Mouse (Mus musculus): ENCODE results near the gene Rabep2.
"Not testable (repeated sequence)": the region's sequence is repeated elsewhere in the genome, so short reads cannot be mapped to it uniquely, and the experiment has no call there.

Rabep2 gene

DNA sequence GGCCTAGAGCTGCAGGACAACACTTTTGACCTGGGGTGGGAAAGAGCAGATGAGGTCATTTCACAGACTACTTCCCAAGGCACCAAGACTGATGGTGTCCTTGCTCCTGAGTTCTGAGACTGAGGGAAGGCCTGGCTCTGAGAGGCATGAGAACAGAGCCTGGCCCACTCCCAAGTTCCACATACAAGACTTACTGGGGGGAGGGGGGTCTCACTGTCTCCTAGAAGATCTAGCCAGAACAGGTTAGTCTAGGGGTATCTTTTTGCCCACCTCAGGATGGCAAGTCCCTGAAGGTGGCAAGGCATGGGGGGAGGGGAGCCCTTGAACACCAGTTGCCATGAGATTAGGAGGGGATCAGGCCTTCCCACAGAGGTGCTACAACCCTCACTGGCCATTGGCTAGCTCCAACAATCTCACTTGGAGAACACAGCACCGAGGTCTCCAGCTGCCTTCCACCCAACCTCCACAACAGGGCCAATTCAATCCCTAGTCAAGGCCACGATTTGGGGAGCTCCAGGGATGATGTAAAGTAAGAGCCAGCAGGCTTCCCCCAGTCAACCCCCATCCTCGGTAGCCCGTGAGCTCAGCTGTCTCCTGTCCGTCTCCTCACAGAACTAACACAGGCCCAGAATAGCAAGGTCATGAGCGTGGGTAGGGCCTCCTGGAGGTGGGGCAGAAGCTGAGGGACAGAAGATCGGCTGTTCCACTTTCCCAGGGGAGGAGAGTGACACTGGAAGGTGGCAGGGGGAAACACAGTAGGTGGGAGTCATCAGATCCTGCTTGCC is 36.9 kb downstream of the Rabep2 start:
- DNase-seq: peak in 1 of 2 experiments; percentile 15

DNA sequence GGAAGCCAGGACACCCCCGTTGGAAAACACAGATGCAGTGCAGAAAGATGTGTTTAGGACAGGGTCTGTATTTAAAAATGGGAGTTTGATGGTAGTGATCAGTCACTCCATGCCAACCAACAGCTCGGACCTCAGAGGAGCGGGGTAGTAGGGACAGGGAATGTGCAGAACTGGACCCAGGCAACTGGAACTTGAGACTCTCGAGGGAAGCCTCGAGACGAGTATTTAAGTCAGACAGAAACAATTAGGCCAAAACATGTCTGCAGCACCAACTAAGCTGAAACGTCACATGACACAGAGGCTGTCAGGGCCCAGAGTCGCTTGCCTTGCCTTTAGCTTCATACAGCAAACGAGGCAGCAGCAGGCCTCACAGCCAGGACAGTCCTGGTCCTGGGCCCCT is 37.6 kb downstream of the Rabep2 start:
- DNase-seq: no peak

DNA sequence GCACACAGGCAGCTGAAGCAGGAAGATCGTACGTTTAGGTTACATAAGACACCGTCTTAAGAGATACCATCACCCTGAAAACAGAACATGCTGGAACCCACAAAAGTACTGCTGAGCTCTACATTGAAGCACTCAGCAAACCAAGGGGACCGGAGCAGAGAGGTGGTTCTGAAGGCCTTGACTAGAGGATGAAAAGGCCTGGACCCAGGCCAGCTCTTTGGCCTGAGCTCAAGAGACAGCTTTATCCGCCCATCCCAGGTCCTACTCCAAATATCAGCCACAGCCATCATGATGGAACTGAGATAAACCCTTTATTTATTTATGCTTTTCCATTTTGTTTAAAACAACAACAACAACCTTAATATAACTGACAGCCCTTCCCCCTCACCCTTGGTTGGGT is 38.1 kb downstream of the Rabep2 start:
- no peak for DNase-seq

DNA sequence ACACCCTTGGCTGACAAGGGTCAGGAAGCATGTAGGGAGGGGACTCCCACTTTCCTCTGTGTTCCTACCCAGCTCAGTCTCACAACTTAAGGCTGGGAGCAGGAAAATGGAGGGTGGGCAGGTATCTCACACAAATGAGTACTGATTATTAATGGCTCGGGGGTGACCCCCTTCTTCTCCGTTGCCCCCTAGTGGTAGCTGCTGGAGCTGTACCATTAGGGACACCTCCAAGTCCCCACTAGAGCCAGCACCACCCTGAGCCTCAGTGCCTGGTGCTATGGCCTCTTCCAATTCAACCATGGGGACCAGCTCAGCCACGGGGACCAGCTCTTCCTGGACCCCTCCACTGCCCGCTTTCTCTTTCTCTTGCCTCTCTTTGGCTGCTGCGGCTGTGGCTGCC is 38.7 kb downstream of the Rabep2 start:
- DNase-seq: peak in 1 of 2 experiments; percentile 44

DNA sequence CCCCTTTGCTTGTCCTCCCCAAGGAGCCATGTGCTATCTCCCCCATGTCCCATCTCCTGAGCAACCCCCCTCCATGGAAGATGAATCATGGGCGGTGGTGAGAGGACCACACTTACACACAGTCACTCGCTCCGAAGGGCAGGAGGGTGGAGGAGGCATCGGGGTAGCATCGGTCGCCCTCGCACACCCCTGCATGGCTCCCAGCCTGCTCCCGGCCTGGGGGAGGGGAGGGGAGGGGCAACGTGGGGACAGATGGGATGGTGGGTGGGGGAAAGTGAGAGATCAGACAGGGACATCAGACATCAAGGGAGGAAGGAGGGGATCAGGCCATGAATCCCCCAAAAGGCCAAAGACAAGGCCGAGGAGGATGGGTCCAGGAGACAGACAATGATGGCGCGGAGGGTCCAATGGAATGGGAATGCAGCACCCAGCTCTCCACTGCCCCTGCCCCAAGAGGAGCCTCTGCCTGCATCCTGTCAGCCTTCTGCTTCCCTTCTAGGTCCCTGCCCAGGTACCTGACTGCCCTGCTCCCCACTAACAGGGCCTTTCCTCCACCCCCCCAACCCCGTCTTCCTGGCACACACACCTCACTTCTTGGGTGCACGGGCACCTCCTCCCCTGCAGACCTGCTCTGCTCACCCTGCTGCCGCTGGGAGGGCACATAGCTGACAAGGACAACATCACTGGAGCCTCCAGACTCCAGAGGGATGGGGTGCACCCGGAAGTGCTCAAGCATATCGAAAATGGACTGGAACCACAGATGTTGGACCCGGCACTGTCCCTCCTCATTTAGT is 39.5 kb downstream of the Rabep2 start:
- no peak for DNase-seq

DNA sequence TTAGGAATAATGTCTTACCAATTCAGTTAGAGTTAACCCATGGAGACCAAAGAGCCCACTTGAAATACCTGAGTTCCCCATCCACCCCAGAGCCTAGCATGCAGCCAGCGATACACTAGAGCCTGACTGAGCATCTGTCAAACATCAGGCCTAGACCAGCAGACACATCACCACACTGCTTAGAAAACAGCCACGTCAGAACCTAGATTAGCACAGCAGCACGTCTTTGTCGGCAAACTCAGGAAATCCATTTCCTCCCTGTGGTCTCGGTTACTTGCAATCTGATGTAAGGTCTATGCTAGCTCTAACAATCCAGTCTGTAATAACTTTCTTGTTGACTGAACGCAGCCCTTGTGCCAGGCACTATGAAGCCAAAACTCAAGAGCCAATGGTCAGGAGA is 41.5 kb downstream of the Rabep2 start:
- no peak for DNase-seq

DNA sequence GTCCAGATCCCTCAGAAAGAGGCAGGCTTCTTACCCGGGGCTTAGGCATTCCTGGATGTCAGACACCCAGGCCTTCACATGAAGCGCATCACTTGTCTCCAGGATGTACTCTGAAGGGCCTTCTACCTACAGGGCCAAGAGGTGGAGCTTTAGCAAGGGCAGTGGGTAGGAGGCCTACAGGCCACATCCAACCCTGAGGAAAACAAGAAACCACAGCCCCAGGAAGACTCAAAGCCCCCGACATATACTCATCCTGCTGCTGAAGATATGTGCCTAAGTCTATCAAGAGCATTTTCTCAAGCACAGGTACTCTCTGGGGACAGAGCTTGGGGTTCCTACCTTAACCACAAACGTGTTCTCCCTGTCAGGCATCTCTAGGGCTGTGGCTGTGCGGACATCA is 42.8 kb downstream of the Rabep2 start:
- DNase-seq: no peak

DNA sequence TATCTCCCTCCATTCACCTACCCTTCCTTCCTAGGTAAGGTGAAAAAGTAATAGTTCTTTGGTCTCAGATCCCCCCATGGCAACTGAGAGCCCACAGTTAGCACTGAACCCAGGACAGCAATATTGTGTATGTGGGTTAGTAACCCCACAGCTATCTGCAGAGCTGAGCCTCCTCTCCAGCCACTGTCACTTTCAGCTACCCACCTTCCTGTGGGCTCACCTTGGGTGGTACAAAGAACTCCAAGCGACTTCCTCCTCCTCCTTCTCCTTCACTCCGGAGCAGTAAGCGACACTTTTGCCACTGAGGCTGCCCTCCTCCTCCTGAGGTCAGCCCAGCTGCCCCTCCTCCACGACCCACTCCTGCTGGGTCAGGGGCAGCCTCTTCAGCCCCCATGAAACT is 43.3 kb downstream of the Rabep2 start:
- DNase-seq: no peak

DNA sequence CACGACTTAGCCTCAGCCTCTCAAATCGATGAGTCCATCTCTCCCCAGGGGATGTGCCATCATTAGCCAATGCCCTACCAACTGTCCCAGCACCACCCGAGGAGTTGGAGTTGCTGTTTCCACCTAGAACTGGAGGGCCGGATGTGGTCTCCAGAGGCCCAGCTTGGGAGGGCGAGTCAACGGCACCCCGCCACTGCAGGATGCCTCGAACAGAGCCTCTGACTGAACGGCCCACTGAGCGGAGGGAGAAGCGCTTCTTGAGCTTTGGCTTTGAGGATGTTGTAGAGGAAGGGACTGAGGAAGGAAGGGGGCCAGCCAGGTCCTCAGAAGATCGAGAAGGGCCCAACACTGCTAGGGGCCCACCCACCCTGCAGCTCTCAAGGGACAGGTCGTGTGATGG is 43.7 kb downstream of the Rabep2 start:
- no peak for DNase-seq

DNA sequence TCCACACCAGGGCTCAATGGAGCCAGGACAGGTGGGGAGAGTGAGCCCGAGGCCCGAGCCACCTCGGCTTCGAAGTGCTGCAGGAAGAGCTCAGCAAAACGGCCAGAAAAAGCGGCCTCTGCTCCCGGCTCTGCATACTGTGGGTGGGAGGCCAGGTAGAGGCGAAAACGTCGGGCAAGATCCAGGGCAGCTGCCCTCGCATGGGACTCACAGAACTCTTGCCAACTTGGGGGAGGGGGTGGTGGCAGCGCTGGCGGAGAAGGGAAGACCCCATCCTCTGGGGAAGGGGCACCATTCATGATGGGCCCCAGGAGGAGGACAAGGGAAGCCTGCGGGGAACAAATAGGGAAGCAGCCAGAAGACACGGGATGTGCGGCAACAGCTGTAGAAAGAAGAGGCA is 44.2 kb downstream of the Rabep2 start:
- no peak for DNase-seq

DNA sequence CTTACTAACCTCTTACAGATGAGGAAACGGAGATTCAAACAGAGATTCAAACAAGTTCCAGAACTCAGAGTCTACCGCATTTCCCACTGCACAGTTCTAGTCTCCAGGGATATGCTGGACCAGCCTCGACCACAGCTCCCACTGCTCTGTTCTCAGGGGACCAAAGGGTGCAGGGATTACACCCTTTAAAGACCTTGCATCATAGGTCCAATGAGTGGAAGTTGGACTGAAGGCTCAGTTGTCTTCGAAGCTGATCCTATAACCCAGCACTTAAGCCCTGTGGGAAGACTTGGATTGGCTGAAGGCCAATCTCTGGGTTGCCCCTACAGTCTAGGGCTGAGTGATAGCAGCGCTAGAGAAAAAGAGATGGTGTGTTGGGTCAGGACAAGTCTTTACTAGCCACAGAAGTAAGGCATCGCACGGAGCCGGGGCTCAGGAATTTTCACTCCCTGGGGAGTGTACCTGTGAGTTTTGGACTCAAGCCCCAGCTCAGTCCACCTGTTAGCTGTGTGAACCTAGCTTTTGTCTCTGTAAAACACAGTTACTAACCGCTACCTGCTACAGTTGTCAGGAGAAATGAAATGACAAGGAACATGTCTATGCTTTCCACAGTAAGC is 45.0 kb downstream of the Rabep2 start:
- no peak for DNase-seq

DNA sequence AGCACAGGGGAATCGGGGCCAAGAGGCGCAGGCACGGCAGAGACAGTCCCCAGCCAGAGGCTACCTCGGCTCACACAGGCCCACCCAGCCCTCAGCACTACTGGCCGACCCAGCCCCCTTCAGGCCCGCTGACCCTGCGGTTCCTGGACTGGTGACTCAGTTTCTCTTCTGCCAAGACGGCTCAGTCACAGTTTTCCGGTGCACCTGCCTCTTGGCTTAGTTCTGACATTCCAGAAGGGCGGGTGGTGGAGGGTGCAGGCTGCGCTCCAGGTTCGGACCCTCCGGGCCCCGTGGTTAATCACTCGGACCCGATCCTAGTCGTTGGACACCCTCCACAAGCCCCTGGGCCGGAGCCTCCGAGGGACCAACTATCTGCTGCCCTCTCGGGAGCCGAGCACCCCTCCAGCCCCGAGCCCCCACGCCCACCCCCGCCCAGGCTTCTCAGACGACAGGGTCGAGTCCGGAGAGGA is 46.0 kb downstream of the Rabep2 start:
- peak in 1 of 2 experiments; percentile 18 for DNase-seq

DNA sequence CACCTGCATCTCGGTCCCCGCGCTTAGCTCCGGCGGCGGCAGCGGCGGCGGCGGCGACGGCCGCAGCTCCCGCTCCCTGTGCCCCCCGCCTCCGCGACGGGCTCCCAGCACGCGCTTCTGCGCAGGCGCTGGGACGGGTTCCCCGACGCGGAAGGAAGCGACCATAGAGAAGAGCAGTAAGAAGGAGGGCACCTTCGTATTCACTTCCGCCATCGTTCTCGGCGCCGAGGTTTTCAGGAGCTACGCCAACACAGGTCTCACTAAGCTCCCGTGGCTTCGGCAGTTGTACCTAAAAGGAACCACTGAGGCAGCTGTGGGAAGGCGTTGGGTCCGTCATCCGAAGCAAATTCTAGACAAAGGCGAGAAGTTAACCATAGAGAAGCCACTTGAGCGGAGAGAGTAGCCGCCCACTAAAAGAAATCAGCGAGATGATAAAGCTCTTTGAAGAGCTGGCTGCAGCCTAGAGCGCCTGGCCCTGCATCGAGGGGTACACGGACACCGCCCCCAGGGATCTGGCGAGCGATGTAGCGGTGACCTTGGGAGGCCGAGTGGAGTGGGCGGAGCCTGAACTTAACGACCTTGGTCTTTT is 46.5 kb downstream of the Rabep2 start, which contains the start of gene Sh2b1:
Sh2b1 (minus strand) TSS at position 432 of the 589 bp plus-strand sequence.
- DNase-seq: peak; percentile 84 to 90

DNA sequence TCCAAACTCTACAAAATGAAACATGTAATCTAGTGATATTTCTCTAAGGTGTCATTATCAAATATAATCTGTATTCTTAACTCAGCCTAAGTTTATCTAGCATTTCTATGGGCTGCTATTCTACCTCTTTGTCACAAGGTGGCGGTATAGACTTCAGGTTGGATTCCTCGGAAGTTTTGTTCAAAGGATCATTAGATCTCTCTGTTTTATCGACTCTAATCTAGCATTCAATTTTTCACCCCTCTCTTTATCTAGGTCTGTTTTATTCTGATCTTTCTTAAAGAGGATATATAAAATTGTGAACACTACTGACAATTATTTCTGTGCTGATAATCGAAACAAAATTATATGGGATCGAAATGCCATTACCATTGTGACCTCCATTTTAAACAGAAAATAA is 53.1 kb downstream of the Rabep2 start:
- DNase-seq: no peak

DNA sequence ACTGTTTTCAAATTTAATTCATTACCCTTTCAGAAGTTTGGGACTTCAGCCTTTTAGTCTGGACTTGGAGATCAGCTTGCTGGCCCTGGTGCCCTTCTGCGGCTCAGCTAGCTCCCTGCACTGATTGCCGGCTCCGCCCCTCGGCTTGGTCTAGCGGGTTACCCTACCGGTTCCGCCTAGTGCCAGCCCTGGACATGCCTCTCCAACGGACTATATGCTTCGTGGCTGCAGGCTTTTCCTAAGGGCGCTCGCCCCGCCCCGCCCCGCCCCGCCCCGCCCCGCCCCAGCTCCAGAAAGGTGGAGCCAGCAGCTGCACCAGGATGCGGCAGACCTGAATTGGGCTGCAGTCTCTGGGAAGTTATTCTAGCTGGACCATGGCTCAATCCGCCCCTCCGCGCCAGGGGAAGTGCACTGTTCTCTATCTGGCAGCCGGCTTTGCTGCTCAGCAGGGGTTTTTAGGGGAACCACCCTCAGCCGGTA is 53.9 kb downstream of the Rabep2 start:
- peak; percentile 94 to 96 for DNase-seq

DNA sequence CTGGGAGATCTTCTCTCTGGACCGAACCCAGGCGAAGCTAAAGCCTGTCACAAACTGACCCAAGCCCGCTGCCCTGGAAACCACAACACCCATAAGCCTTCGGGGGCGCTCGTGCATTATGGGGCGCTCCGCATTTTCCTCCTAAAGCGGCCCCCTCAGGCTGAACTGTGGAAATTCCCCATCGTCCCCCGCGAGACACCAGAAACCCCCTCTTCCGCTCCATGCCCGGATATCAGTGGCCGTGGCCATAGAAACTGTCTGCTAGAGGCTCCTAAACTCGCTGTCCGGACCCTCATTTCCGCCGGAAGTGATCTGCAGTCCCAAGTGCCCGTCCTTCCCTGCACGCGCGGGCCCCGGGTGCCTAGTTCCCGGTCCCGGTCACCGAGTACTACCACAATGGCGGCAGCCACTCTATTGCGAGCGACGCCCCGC is 58.5 kb downstream of the Rabep2 start, which contains the start of gene Tufm:
Tufm (plus strand) TSS at position 310 of the 432 bp plus-strand sequence.
- peak; percentile 97 to 98 for DNase-seq

DNA sequence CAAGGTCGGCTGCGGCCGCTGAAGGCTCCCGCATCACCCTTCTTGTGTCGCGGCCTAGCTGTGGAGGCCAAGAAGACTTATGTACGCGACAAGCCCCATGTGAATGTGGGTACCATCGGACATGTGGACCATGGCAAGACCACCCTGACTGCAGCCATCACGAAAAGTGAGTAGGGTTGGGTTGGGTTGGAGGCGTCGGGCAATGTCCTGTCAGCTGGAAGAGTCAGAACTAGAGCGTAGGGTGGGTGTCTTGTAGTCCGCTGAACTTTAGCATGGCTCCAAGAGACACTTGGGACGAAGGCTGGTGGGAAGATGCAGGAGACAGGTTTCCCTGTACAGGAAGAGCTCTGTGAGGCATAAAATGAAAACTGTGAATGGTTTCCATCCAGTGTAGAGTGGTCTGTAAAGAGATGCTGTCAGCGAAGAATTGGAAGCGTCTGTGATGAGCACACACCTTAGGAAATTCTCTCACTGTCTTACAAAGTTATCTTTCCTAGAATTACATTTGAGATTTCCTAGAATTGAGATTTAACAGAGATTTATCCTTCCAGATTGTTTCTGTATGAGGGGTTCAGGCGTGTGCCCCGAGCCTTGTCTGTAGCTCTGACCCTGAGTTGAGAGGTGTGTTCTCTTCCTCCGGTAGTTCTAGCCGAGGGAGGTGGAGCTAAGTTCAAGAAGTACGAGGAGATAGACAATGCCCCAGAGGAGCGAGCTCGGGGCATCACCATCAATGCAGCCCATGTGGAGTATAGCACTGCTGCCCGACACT is 59.2 kb downstream of the Rabep2 start:
- not testable (repeated sequence) for DNase-seq

DNA sequence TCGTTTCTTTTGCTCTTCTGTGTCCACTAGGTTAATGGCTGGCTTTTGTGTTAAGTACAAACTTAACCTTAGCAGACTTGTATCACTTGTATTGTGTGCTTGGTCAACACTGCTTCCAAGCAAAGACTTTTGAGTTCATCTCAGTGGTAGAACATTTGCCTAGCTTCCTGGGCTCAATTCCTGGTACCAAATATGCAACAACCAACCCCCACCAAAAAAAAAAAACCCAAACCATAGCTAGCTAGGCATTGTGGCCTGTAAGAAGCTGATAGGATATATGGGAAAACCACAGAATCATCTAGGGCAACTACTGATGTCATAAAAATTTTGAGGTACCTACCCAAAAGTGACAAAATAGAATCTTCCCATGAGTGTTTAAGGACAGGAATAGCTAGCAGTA is 62.4 kb downstream of the Rabep2 start:
- DNase-seq: no peak

DNA sequence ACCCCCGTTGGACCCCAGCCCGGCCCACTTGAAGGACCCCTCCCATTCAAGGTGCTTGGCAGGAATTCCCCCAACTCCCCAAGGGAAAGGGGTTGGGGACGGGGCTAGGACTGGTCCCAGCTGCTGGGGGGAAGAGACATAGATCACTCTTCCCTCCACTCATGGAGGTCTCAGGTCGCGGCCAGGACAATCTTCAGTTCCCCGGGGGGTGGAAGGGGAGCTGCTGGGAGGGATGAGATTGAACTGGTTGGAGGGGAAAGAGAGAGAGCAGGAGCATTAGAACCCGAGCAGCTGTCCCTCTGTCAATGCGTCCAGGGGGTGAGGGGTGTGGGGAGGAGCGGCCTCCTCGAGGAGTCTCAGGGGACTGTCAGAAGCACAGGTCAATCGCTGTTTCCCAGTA is 63.4 kb downstream of the Rabep2 start:
- no peak for DNase-seq

DNA sequence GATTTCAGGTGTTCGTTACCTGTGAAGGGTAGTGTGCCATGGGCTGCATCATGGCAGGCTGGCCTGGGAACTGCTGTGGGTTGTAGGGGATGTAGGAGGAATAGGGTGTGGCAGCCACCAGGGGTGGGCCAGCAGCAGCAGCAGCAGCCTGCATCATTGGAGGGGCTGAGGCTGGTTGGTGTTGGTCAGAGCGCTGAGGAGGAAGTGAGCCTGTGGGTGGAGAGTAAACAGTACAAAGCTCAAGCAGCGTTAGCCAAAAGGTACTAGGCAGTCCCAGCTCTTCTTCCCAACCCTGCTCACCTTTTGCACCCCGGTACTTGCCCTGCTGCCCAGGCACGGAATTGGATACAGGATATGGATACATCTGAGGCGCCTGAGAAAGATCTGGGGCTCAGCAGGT is 65.6 kb downstream of the Rabep2 start:
- DNase-seq: no peak

DNA sequence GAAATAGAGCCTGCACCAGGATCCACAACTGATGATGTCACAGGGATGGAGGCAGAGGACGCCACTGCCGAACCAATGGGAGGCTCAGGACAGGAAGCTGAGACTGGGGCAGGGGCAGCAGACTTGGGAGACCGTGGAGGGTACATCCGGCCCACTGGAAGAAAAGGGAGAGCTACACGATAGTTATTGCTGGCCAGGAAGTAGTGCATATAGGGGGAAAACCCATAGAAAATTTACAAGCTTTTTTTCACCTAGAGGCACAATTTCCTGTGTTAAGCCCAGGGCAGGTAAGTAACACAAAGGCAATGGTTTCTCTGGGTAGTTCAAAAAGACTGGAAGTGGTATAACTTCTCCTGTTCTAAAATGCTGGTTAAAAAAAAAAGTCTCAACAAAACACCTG is 67.9 kb downstream of the Rabep2 start:
- no peak for DNase-seq

DNA sequence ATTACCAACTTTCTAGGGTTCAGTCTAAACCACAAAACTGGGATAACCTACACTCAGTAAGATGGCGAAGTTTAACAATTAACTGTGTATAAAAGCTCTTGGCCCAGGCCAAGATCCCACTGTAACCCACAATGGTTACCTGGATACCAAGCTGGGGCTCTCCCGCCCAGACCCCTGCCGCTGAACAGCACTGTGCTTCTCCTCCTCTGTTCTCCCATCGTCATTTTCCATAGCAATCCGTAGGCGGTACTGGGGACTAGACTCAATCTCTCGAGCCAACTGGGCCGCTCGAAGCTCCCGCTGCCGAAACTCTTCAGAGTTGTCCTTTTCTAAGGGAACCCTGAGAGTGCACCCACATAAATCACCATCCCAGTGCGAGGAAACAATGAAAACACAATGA is 69.4 kb downstream of the Rabep2 start:
- no peak for DNase-seq
